Mouse (Mus musculus) ovary, adult 2 months (tissue): ENCODE data around the gene Fbxo28. TPM values are rescaled to one million over a fixed set of nuclear protein-coding genes. Genes with fewer than 3 reads are reported as not detected.

Experiments used
- polyA plus RNA-seq: library from polyadenylated mRNA; depleted of rRNA; stranded (reverse); fragments of >200 nt; gene quantifications from 2 replicates; pipeline ENCODE4 v1.2.3, GENCODE M21; 2012; rRNA removed

Gene Fbxo28
- polyA plus RNA-seq, result 23.6 and 26.5 TPM in 2 replicates

DNA sequence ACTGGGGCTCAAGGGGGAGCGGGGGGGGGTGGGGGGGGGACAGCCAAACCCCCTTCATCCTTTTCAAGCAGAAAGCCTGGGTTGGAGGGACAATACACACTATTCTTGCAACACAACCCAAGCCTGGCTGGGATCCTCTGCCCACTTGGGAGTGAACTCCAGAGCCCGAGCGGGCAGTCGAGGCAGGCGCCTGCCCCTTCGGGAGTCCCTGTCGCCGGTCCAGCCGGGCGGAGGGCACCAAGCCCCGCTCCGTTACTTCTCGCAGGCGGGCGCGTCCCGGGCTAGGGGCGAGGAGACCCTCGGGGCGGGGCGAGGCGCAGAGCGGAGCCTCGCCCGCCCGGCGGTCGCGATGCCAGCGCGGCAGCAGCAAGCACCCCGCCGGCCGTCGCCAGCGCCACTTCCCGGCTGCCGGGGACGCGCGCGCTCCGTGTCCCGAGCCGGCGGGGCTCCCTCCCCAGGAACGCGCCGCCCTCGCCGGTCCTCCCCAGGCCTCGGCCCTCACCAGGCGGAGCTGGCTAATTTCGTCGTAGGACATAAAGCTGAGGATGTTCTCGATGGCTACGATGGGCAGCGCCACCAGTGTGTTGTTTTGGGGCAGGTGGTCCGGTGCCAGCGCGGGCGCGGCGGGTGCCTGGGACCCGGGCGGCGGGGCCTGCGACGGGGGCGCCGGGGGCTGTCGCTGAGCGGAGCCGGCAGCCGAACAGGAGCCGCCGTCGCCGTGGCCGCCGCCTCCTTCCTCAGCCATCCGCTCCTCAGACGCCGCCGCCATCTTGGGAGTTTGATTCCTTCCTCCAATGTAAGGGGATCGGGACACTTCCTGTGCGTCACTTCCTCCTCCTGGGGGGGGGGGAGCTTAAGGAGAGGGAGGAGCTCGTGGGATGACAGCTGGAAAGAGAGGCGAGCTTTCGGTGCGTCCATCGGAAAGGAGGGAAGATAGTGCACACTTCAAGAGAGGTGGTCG, at the start of gene Fbxo28:
Gene Fbxo28, minus strand, starts transcription at position 809 of the 961 bp plus-strand sequence.

DNA sequence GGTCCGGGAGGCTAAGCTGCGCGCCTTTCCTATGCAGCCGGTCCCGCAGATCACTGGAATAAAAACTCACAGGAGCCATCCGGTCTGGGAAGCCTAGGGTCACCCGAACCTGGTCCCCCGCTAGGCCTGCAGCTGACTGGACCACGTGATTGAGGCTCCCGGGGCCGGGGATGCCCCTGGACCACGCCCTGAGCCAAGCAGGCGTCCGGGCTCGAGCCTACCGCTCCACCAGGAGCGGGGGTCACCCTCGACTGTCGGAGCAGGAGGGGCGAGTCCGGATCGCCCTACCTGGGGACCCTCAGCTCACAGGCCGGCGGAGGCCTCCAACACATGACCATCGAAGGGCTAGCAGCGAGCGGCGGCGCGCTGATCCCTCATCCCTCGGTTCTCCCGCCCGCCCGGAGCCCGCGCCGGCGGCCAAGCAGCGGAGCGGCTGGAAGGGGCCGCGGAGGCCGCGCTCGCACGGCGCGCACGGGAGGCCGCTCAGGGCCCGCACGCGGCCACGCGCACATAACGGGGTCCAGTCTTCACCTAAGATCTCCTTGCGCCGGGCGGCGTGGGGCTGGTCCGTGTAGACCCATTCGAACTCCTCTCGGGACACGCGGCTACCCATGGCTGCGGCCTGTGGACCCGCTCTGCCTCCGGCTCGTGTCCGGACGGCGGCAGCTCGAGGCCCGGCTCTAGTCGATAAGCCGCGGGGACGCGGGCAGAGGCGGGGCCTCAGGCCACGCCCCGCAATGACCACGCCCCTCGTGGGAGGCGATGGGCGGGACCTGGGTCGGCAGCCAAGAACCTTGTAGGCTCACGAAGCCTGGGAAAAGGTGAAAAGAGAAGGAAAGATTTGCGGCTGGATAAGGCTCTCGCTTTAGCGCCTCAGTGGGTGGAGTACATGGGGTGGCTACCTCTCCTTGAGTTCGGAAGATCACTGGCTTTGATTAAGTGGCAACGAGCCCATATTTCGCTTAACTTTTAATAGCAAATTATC, 59.0 kb downstream of the Fbxo28 start, which contains the start of gene Degs1:
Gene Degs1, minus strand, starts transcription at position 714 of the 985 bp plus-strand sequence.

Other genes starting within 250 kb of the Fbxo28 start
- 30.0 and 40.0 TPM in 2 replicates for gene Srp9, start 216.9 kb downstream of the Fbxo28 start, polyA plus RNA-seq
- gene Vmn1r1, start 177.1 kb downstream of the Fbxo28 start, polyA plus RNA-seq, result not detected in 2 replicates
- gene Degs1, start 58.8 kb downstream of the Fbxo28 start, polyA plus RNA-seq, result 38.0 and 47.7 TPM in 2 replicates
- gene Trp53bp2, start 67.5 kb upstream of the Fbxo28 start, polyA plus RNA-seq, result 23.8 and 30.2 TPM in 2 replicates
- 33.1 and 39.5 TPM in 2 replicates for gene Capn2, start 176.0 kb upstream of the Fbxo28 start, polyA plus RNA-seq
- gene Capn8, start 223.4 kb upstream of the Fbxo28 start, polyA plus RNA-seq, result 0.12 TPM in 1 of 2 replicates, not detected in the other